Mouse (Mus musculus) gastrocnemius, postnatal 14 days (tissue): Measurements from ENCODE around the gene Clptm1. TPM values are rescaled to one million over a fixed set of nuclear protein-coding genes. Genes with fewer than 3 reads are reported as not detected.
A peak's percentile ranks its signal among the peaks of the same experiment; 100 is the strongest.
"Not testable (repeated sequence)": the region's sequence is repeated elsewhere in the genome, so short reads cannot be mapped to it uniquely, and the experiment has no call there.

Source experiments
- DNase-seq: peaks from one replicate; pipeline ENCODE4 v3.0.0; 2021; ENCODE audit warnings: mixed read lengths
- intact Hi-C: fragments of 180-260 bp; cut with DNase I; formaldehyde crosslinking; loops from one replicate; pipeline ENCODE4 v1.15.1; 2025; ENCODE audit warnings: low total_unique reads
- total RNA-seq, 2 experiments: library from RNA; stranded (reverse); gene quantifications; 2 replicates each; pipeline ENCODE4 v1.2.3; 2021

Gene Clptm1
- total RNA-seq, 2 experiments from 2014 or later, result 39.8 to 47.7 TPM

DNA sequence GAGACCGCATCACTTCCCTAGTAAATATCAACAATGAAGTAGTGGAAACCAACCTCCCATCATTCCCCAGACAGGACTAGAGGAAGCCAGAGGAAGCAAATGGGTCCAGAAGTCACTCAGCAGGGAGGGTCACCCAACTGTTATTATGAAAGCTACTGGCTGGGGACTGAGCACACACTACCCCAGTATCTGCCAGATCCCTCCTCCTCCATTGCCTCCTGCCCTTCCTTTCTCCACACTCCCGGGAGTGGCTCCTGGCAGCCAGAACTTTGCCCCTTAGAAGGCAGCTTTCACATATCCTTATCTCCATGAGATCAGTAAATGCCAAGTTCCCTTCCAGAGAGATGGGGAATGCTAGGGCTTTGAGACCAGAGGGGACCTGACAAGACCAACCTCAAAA is 41.4 kb downstream of the Clptm1 start:
- intact Hi-C loops, result no loop called here
- DNase-seq, result no peak

DNA sequence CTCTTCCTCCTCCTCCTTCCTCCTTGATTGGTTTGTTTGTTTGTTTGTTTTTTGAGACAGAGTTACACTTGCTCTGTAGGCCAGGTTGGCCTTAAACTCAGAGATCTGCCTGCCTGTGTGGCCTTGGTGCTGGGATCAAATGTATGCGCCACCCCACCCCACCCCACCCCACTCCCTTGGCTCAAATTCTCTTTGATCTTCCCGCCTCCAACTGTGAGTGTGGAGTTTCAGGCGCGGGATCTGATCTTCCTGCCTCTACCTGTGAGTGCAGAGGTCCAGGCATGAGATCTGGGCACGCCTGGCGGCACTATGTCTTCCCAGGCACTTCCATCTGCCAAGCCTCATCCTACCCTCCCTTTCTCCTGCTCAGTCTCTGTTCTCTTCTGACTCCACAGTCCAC is 42.6 kb downstream of the Clptm1 start:
- no peak for DNase-seq
- intact Hi-C loops, result no loop called here

DNA sequence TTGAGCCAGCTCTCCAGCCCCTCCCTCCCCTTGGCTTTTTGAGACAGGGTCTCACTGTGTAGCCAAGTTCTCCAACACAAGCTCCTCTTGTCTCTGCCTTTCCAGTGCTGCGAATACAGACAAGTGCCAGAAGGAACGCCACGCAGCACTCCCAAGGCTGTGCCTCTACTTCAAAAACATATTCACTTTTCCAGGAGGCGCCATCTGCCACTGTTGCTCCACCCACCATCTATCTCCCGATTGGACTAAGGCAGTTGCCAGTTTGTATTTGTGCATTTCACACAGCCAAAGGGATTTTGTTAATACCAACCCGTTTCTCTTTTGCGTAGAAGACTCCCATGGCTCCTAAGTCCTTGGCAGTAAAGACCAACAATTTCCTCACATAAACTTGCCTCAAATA is 44.0 kb downstream of the Clptm1 start:
- intact Hi-C loops, result no loop called here
- DNase-seq, result no peak

DNA sequence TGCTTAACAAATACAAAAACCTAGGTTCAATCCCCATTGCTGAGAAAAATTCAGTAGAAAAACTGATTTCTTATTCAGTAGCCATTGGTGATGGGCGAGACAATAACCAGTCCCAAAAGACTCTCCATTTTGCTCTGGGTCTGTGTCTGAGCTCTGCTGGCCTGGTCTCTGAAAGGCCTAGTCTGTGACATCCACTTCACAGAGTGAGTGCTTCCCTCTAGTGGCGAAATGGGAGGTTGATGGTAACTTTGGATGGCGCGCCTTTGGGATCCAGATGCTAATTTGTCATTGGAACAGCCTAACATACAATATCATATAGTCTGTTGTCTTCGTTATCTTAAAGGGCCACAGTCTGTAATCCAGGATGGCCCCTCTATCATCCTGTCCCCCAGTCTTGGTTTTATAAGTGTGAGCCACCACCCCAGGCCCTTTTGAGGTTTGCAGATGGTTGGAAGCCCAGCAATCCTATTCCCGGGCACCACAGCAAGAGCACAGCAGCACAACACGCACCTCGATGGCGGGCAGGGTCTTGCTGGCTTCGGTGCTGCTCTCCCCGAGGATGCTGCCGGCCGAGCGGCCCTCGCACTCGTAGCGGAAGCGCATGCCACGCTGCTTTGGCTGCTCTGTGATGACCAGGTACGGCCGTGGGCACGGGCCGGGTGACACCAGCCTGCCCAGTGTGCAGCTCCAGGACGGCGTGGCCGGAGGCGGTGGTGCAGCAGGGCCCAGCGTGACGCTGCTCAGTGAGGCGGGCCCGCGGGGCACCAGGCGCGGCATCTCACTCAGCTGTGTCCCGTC is 45.6 kb downstream of the Clptm1 start:
- intact Hi-C loops, result loop anchor here (5.0 kb wide), 1 partner anchor 37 kb away; no protein-coding TSS in a partner anchor
- DNase-seq, result peak; percentile 61

DNA sequence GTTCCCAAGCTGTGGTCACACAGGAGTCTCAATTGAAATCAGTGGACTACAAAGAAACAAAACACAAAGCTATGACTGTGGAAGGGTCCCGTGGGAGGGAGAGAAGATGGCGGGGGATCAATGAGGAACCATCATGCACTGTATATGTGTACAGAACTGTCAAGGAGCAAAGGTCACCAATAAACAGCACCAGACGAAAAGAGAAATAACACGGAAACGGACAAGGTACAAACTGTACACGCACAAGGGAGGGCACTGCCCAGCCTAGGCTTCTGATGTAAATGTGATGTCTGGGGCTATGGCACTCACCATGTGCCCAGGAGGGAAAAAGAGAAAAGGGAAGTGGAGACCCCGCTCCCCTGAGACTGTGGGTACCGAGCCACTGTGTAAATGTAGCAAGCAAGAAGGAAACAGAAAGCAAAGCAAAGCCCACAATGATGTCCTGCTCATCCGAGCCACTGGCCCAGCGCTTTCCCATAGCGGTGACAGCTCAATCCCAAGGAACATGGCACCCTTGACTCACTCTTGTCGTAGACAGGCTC is 49.7 kb downstream of the Clptm1 start:
- intact Hi-C loops, result loop anchor here (5.0 kb wide), 1 partner anchor 33 kb away; no protein-coding TSS in a partner anchor

DNA sequence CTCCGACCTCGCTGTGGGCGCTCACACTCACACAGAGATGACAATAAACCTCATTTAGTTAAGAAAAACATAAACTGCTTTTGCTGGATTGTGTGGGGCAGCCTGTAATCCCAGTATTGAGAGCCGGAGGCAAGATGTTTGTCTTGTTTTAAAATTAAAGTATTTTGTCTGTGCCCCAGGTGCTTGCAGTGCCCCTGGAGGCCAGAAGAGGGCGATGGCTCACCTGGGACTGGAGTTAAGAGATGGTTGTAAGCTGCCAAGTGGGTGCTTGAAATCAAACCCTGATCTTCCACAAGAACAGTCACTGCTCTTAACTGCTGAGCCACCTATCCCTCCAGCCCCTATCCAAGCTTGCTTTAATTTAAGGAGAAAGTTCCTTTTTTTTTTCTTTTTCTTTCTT is 53.9 kb downstream of the Clptm1 start:
- DNase-seq, result no peak
- intact Hi-C loops, result loop anchor here (5.0 kb wide), 1 partner anchor 99 kb away; no protein-coding TSS in a partner anchor

More for the DNA sequence above, 49.7 kb downstream of the Clptm1 start:
- DNase-seq, result no peak

DNA sequence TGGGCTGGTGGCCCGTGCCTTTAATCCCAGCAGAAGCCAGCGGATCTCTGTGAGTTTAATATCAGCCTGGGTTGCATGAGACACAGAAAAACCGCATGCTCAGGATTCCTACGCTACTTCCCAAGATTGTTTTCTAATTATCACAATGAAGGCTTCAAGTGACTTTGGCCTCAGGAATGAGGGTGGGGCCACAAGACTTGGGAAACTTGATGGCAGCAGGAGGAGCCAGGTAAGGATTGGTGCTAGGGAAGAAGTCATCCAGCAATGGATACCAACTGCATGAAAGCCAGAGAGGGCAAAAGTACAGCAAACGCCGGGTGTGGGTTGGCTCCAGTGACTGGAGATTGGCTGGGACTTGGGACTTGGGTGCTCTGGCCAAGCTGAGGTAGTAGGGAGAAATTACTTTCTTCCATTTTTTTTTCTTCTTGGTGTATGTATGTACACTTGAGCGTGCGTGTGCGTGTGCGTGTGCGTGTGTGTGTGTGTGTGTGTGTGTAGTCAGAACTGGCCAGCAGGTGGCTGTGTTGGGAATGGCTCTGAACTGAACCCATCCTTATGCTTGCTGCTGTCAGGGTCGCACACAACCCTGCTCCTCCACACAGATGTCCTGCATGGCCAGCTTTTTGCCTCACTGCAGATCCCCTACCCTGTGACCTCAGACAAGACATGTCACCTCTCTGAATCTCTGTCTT is 55.0 kb downstream of the Clptm1 start:
- intact Hi-C loops, result loop anchor here (5.0 kb wide), 1 partner anchor 97 kb away; no protein-coding TSS in a partner anchor
- no peak for DNase-seq

DNA sequence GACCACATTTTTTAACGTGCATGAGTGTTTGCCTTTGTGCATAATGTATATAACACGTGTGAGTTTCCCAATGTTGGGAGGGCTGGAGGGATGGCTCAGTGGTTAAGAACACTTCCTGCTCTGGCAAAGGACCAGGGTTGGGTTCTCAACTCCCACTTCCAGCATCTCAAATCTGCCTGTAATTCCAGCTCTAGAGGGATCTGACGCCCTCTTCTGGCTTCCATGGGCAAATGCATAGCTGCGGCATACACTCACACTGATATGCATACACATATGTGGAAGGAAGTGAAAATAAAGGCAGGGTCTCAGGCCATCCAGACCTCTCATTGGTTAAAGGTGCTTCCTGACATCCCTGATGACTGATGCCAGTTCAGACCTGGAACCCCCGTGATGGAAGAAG is 57.5 kb downstream of the Clptm1 start:
- intact Hi-C loops, result no loop called here
- DNase-seq, result no peak

DNA sequence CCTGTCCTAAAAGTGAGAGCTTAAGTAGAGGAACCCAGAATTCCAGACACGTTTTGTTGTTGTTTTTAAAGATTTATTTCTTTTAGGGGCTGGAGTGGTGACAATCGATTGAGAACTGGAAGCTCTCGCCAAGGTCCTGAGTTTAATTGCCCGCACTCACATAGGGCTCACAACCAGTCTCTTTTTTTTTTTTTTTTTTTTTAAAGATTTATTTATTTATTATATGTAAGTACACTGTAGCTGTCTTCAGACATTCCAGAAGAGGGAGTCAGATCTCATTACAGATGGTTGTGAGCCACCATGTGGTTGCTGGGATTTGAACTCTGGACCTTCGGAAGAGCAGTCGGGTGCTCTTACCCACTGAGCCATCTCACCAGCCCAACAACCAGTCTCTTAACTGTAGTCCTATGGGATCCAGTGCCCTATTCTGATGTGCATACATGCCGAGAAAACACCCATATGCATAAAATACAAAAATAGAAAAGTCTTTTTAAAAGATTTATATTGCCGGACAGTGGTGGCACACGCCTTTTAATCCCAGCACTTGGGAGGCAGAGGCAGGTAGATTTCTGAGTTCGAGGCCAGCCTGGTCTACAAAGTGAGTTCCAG is 60.1 kb downstream of the Clptm1 start:
- intact Hi-C loops, DNase-seq: not testable (repeated sequence)

DNA sequence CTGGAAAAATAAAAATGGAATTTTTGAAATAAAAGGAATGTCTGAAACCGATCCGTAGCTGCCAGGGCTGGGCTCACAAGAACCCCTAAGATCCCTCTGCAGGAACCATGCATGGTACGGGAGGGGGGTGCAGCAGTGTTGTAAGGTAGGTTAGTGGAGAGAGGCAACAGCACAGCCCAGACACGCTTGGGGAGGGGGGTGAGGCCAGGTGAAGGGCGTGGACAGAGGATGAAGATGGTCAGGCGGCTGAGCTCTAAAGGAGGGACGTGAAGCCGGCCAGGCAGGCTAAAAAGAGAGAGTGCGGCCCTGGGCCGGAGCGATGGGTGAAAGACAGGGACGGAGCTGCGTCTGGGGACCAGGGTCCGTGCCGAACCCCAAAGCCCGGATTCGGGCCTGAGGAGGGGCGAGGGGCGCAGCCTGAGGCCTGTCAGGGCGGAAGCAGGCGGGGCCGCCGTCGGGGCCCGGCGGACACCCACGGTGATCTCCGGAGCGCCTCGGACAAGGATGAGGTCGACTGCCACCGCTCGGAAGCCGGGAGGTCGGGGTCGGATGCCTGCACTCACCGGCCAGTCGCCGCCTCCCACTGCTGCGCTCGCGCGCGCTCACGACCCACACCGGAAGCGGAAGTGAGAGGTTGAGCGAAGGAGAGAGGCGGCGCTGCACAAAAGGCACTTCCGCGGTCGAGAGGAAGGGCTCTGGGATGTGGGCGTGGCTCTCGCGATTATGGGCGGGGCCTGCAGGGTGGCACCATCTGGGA is 60.8 kb downstream of the Clptm1 start, which contains the start of gene Clasrp:
Clasrp (minus strand) TSS at position 638 of the 757 bp plus-strand sequence.
- intact Hi-C loops, result no loop called here
- peak; percentile 97 for DNase-seq

DNA sequence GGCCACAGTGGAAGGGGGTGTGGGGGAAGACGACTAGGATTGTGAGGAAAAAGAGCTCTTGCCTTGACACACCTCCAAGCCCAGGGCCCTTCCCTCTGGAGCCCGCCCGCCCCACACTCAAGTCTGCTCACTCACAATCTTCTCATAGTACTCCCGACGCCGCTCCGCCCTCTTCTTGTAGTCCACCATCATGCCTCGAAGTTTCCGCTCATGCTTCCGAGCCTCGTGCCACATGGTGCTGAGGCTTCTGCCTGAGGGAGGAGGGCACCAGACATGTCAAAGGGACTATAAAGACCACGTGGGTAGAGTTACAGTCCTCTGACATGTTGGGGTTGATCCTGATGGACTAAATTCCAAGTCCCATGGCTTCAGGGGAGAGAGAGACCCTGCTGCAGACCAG is 61.8 kb downstream of the Clptm1 start:
- intact Hi-C loops, result no loop called here
- no peak for DNase-seq

DNA sequence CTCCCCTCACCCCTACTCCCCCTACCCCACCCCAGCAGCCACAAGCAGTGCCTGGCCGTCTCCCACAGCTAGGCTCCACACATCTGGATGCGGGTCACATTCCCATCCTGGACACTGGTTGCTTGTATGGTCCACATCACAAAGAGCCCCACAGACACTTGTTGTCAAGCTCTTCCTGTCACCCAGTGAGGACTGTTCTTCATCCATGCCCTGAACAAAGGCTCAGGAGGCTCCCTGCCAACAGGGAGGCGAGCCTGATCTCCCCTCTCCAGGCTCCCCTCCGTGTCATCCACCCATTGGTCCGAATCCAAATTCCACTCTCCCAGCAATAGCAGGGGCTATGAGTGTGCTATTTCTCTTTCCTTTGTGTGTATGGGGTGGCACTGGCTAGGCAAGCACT is 64.3 kb downstream of the Clptm1 start:
- no peak for DNase-seq
- intact Hi-C loops, result no loop called here

DNA sequence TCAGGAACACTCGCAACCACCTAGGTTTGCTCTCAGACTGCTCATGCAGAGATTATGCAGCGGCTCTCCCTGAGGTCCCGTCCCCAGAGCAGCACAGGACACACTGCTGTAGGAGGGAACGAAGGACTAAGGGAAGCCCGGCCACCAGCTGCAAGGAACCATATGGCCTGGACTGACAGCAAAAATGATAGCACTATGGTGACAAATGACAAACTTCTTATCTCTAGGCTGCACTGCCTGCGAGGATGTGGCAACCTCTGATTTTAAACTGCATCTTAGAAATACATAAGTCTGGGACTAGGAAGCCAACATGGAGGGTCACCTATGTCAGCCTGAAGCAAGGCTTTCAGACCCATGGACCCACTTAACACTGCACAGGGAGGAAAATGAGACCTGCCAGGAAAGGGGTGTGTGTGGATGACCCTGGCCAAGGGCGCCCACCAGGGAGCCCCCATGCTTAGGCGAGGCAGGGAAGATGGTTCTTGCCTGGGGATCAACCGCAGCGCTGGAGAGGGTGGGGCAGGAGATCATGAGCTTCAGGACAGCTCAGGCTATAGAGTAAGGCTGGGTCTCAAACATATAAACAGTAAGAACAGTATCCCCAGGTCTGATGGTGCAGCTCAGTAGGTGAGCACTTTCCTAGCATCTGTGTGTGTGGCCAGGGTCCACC is 71.6 kb downstream of the Clptm1 start:
- DNase-seq, result no peak
- intact Hi-C loops, result no loop called here

DNA sequence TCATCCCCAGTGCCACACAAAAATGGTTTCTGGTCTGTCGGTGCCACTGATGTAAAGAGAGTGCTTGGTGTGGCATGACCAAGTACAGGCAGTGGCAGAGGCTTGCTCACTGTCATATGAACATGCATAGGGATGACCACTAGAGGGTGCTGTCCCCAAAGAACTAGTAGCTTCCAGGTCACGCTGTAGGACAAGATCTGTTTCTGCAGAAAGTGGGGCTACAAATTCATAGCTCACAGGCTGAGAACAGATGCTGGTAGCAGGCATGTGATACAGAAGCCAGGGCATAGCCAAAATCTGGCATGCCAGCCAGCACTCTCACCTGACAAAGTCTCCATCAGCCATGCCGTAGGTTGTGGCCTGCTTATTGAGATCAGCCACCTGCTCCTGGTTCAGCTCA is 74.9 kb downstream of the Clptm1 start:
- intact Hi-C loops, result no loop called here
- peak; percentile 72 for DNase-seq

DNA sequence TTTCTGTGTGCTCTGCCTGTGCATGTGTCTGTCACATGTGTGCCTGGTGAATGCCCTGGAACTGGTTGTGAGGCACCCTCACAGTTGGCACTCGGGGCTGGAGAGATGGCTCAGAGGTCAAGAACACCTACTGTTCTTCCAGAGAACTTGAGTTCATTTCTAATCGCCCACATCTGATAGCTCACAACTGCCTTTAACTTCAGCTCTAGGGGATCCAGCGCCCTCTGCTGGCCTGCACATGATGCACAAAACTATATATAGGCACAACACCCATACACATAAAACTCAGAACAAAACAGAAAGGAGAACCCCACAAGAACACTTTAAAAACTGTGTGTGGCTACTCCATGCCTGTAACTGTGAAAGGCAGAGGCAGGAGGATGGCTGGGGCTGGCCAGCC is 75.6 kb downstream of the Clptm1 start:
- intact Hi-C loops, result no loop called here
- peak; percentile 46 for DNase-seq

DNA sequence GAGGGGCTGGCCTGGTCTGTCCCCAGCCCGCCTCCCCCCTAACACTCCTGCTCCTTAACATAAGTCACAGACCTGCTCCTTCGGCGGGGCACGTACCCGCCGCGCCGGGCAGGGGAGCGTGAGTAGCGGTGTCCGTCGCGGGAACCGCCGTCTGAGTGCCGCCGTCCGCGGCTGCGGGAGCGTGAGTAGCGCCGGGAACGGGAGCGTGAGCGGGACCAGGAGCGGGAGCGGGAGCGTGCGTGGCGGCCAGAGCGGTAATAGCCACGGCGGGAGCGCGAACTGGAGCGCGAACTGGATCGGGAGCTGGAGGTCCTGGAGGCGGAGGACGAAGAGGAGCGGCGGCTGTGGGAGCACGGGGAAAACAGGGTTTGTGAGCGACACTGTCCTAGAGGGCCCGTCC is 78.6 kb downstream of the Clptm1 start:
- intact Hi-C loops, result no loop called here
- DNase-seq, result no peak
